Mouse (Mus musculus): ENCODE data around the gene Zfp787. TPM values are rescaled to one million over a fixed set of nuclear protein-coding genes. Genes with fewer than 3 reads are reported as not detected.

The Zfp787 gene
- total RNA-seq, 1 experiment from 2014 or later, result 29.9 TPM

DNA sequence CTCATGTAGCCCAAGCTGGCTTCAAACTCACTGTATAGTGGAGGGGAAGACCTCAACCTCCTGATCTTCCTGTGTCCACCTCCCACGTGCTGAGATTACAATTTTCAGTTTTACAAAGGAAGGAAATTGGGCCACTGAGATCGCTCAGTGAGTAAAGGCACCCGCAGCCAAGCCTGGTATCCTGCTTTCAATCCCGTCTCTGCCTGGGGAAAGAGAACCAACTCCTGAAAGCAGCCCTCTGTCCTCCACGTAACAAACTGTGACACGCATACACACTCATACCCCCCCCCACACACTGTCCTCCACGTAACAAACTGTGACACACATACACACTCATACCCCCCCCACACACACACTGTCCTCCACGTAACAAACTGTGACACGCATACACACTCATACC, 14.6 kb upstream of the Zfp787 start:
- no peak for ATAC-seq (ENCODE audit: extremely low read depth, insufficient number of reproducible peaks, low FRiP score, poor library complexity, severe bottlenecking)

GRCm38 (mm10) chr7:6169403-6169802, 13.6 kb upstream of the Zfp787 start:
- ATAC-seq (ENCODE audit: extremely low read depth, insufficient number of reproducible peaks, low FRiP score, poor library complexity, severe bottlenecking), result no peak

DNA sequence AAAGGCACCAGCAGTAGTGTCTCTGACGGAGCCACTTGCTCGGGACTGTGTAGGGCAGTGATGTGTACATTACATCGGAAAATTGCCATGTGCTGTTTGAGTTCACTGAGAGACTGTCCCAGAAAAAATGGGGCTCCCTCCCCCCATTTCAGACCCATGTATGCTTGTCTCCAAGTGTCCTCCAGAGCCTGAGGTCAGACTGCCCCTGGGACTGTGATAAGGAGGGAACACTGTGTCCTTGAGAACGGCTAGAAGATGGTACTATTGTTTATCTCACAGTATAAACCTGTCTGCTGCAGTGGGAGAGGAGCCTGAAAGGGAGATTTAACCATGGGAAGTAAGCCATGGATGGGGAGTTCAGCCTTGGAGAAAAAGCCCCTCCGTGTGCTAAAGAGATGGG, 8.9 kb upstream of the Zfp787 start:
- ATAC-seq (ENCODE audit: extremely low read depth, insufficient number of reproducible peaks, low FRiP score, poor library complexity, severe bottlenecking), result no peak

DNA sequence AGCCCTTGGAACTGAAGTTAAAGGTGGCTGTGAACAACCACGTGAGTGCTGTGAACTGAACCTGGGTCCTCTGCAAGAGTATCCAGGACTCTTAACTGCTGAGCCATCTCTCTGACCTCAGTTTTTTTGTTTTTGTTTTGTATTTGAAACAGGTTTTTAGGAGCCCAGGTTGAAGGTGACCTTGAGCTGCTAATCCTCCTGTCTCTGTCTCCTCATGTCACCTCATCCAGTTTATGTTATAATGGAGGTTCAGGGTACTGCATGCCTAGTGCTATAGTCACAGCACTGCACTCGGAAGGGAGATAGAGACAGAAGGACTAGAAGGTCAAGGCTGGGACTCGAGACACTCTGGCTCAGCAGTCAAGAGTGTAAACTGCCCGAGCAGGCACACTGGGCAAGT, 6.4 kb upstream of the Zfp787 start:
- ATAC-seq (ENCODE audit: extremely low read depth, insufficient number of reproducible peaks, low FRiP score, poor library complexity, severe bottlenecking), result no peak

DNA sequence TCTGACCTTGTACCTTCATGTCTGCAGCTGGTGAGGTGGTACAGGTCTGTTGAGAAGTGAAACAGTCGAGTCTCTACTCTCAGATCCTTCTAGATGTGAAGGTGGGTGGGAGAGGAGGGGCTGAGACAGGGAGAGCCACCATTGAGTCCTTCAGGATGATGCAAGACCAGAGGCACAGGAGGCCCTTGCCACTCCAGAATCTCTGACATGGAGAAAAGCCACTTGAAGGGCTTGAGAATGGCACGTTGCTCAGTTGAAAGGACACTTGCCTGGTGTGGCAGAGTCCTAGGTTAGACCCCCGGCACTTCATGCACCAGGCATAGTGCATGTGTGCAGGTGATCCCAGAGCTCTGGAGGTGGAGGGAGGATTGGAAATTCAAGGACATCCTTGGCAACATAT, 5.7 kb upstream of the Zfp787 start:
- ATAC-seq (ENCODE audit: extremely low read depth, insufficient number of reproducible peaks, low FRiP score, poor library complexity, severe bottlenecking), result no peak

GRCm38 (mm10) chr7:6159604-6160003, 3.8 kb upstream of the Zfp787 start:
- no peak for ATAC-seq (ENCODE audit: extremely low read depth, insufficient number of reproducible peaks, low FRiP score, poor library complexity, severe bottlenecking)

- ATAC-seq (ENCODE audit: extremely low read depth, insufficient number of reproducible peaks, low FRiP score, poor library complexity, severe bottlenecking), result no peak
These were observed 1.7 kb upstream of the Zfp787 start for GRCm38 (mm10) chr7:6157479-6157878.

DNA sequence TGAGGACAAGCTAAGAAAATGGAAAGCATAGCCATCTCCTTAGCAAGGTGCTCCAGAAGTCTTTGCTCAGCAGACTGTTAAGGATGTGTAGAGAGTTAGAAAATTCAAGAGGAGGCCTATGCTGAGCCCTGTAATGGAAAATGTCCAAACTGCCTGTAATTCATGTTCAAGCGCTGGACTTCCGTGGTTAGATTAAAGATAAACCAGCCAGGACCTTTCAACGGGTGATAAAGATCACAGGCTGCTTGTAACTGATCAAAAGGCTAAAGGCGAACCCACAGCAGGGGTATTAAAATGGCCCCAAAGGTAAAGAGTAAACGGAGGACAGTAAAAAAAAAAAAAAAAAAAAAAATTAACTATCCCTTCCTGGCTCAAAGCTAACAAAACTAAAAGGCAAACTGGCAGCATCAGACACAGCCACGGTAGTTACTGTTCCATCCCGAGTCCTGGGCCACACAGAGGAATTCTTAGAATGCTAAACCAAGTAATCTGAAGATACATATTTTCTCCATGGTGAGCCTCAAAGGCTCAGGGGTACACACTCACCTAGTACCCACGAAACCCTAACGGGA, 1.2 kb upstream of the Zfp787 start:
- ATAC-seq (ENCODE audit: extremely low read depth, insufficient number of reproducible peaks, low FRiP score, poor library complexity, severe bottlenecking), result no peak

- peak; percentile 37 for ATAC-seq (ENCODE audit: extremely low read depth, insufficient number of reproducible peaks, low FRiP score, poor library complexity, severe bottlenecking)
These were observed 545 bp downstream of the Zfp787 start for GRCm38 (mm10) chr7:6155031-6155872.

- no peak for ATAC-seq (ENCODE audit: extremely low read depth, insufficient number of reproducible peaks, low FRiP score, poor library complexity, severe bottlenecking)
These were observed 1.6 kb downstream of the Zfp787 start for GRCm38 (mm10) chr7:6154164-6154563.

- ATAC-seq (ENCODE audit: extremely low read depth, insufficient number of reproducible peaks, low FRiP score, poor library complexity, severe bottlenecking), result no peak
These were observed 2.7 kb downstream of the Zfp787 start for GRCm38 (mm10) chr7:6153131-6153530.

GRCm38 (mm10) chr7:6152036-6152435, 3.8 kb downstream of the Zfp787 start:
- ATAC-seq (ENCODE audit: extremely low read depth, insufficient number of reproducible peaks, low FRiP score, poor library complexity, severe bottlenecking), result no peak

DNA sequence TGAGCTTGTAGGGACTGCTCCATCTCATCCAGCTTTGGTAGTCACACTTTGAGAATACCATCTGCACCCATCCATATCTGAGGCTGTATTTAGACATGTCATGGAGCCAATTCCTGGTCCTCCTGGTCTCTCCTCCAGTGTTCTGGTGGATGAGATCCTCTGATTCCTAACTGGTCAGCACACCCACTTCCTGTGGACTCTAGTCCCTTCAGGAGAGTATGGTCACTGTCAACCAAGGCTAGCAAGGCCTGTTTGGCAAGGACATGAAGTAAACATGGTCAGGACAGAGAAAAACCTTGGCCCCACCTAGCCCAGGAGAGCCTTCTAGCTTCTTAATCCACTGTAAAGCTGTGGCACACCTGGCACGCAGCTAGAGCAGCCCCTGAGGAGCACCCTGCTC, 4.5 kb downstream of the Zfp787 start:
- no peak for ATAC-seq (ENCODE audit: extremely low read depth, insufficient number of reproducible peaks, low FRiP score, poor library complexity, severe bottlenecking)

- ATAC-seq (ENCODE audit: extremely low read depth, insufficient number of reproducible peaks, low FRiP score, poor library complexity, severe bottlenecking), result no peak
These were observed 8.1 kb downstream of the Zfp787 start for GRCm38 (mm10) chr7:6147688-6148087.

- ATAC-seq (ENCODE audit: extremely low read depth, insufficient number of reproducible peaks, low FRiP score, poor library complexity, severe bottlenecking), result no peak
These were observed 8.8 kb downstream of the Zfp787 start for GRCm38 (mm10) chr7:6146982-6147325.

GRCm38 (mm10) chr7:6146194-6146981, 9.4 kb downstream of the Zfp787 start:
- no peak for ATAC-seq (ENCODE audit: extremely low read depth, insufficient number of reproducible peaks, low FRiP score, poor library complexity, severe bottlenecking)

DNA sequence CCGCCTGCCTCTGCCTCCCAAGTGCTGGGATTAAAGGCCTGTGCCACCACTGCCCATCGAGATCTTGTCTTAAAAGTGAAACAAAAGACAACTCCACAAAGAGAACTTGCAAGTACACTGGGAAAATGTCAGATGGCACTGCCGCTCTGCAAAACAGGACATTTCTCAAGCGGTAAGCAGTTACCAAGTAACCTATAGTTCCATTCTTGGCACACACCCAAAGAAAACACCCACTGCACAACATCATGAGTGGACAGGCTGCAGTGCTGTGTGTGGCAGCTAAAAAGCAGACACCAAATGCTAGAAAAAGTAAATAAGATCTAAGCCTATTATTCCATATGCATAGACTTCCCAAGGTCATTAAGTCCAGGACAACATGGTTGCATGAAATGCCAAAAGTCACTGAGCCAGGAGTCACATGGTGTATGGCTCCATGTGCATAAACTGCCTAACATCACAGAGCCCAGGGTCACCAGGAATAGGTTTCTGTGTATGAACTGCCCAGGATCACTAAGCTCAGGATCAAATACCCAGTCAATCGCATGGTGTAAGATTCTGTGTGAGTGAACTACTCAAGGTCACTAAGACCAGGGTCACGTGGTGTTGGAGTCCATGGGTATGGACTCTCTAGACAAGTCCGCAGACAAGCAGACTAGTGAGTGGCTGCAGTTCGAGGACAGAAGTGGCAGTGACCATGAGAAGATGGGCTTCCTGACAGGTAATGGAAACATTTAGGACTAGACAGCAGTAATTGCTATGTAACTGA, 10.2 kb downstream of the Zfp787 start:
- no peak for ATAC-seq (ENCODE audit: extremely low read depth, insufficient number of reproducible peaks, low FRiP score, poor library complexity, severe bottlenecking)

- no peak for ATAC-seq (ENCODE audit: extremely low read depth, insufficient number of reproducible peaks, low FRiP score, poor library complexity, severe bottlenecking)
These were observed 11.7 kb downstream of the Zfp787 start for GRCm38 (mm10) chr7:6143991-6144531.

- ATAC-seq (ENCODE audit: extremely low read depth, insufficient number of reproducible peaks, low FRiP score, poor library complexity, severe bottlenecking), result no peak
These were observed 16.5 kb downstream of the Zfp787 start for GRCm38 (mm10) chr7:6139295-6139694.

All from neutrophil, adult 5-6 weeks (primary cell).